Mouse (Mus musculus): Measurements from ENCODE around the gene Pex6. TPM values are rescaled to one million over a fixed set of nuclear protein-coding genes. Genes with fewer than 3 reads are reported as not detected.

The Pex6 gene
- polyA plus RNA-seq (2014; fragmentation: Nextera tagmentation; extraction: Ambion mirVana) = 18.6 and 18.8 TPM in 2 replicates

DNA sequence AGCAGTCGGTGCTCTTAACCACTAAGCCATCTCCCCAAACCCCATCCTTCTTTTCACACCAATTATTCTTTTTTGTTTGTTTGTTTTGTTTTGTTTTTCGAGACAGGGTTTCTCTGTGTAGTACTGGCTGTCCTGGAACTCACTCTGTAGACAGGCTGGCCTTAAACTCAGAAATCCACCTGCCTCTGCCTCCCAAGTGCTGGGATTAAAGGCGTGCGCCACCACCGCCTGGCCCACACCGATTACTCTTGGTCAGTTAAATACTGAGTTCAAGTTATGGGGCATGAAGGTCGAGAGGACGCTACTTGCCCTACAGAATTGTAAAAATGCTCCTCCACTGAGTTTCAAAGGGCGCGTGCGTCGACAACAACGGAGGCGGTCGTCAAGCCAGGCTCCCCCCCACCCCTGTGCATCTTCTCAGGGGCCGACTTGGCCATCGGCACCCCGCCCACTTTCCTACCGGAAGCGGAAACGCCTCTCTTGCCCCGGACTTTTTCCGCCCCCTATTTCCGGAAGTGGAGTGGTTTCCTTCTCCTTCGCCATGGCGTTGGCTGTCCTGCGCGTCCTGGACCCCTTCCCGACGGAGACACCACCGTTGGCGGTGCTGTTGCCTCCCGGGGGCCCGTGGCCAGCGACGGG is at the start of gene Pex6:
Gene Pex6 (plus strand): TSS at position 505 of the 639 bp plus-strand sequence.
- Histone ChIP-seq H3K9ac (replicated peaks; ENCODE audit: low read depth, low read length) (peak within 1 kb of the TSS; percentile 90), H3K4me1 (ENCODE audit: control insufficient read depth, insufficient read depth, low read length) (peaks cover 10% of the 10 kb centered on the region), H3K27ac (ENCODE audit: low read length) (peak within 1 kb of the TSS; percentile 71), H3K27me3 (ENCODE audit: control insufficient read depth, insufficient read depth, low read length) (no peaks in the 10 kb centered on the region), H3K9me3 (ENCODE audit: control insufficient read depth, low read depth, low read length) (no peaks in the 10 kb centered on the region), H3K4me2 (replicated peaks; ENCODE audit: low read depth, low read length) (peak within 1 kb of the TSS; percentile 93), H3K36me3 (ENCODE audit: control insufficient read depth, insufficient read depth, low read length) (peaks cover 22% of the 10 kb centered on the region; the same call in 1 of the 2 replicates), H3K4me3 (ENCODE audit: low read depth, low read length) (peak within 1 kb of the TSS; percentile 100)
- WGBS = 8% methylated on average over 36 of the region's 36 CpGs
- peak; percentile 87 for ATAC-seq (ENCODE audit: insufficient number of reproducible peaks, insufficient read depth, low FRiP score, low read depth)

DNA sequence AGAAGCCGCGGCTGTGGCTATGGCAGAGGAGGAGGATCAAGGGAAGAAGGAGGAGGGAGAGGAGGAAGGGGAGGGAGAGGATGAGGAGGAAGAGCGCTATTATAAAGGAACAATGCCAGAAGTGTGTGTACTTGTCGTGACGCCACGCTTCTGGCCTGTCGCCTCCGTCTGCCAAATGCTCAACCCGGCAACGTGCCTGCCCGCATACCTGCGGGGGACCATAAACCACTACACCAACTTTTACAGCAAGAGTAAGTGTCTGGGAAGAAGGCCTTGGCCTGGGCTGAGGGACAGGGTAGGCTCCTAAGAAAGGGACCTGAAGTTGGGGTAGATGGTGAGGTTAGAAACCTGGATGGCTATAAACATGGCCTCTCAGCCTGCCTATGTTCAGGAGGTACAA is 49.3 kb upstream of the Pex6 start:
- no peaks in the 10 kb centered on the region for H3K9me3 ChIP-seq (ENCODE audit: control insufficient read depth, low read depth, low read length)
- H3K27me3 ChIP-seq (ENCODE audit: control insufficient read depth, insufficient read depth, low read length) = no peaks in the 10 kb centered on the region
- H3K4me1 ChIP-seq (ENCODE audit: control insufficient read depth, insufficient read depth, low read length) = no peaks in the 10 kb centered on the region
- H3K27ac ChIP-seq (ENCODE audit: low read length) = no peak overlapping the region
- WGBS = 95% methylated on average over 12 of the region's 12 CpGs
- H3K4me2 ChIP-seq (replicated peaks; ENCODE audit: low read depth, low read length) = no peak overlapping the region
- no peak for ATAC-seq (ENCODE audit: insufficient number of reproducible peaks, insufficient read depth, low FRiP score, low read depth)
- H3K9ac ChIP-seq (replicated peaks; ENCODE audit: low read depth, low read length) = no peak overlapping the region
- H3K36me3 ChIP-seq (ENCODE audit: control insufficient read depth, insufficient read depth, low read length) = peaks cover 79% of the 10 kb centered on the region
- no peak overlapping the region for H3K4me3 ChIP-seq (ENCODE audit: low read depth, low read length)

DNA sequence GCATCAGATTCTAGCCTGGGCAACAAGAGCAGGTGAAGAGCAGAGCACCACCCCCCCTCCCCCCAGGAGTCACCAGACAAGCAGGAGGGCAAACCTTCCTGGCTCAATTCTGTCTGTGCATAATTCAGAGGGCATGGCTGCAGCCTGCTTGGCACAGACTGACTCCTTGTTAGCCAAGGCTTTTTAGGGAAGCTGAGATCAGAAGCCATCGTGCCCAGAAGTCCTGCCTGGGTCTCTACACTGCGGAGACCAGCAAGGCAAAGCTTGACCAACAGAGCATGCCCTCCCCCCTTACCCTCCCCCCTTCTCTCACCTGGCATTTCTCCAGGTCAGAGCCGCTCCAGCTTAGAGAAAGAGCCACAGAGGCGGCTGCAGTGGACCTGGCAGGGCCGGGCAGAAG is 48.5 kb upstream of the Pex6 start:
- Histone ChIP-seq H3K36me3 (ENCODE audit: control insufficient read depth, insufficient read depth, low read length) (peaks cover 75% of the 10 kb centered on the region), H3K9me3 (ENCODE audit: control insufficient read depth, low read depth, low read length) (no peaks in the 10 kb centered on the region), H3K27ac (ENCODE audit: low read length) (no peak overlapping the region), H3K9ac (replicated peaks; ENCODE audit: low read depth, low read length) (no peak overlapping the region), H3K4me3 (ENCODE audit: low read depth, low read length) (no peak overlapping the region), H3K4me2 (replicated peaks; ENCODE audit: low read depth, low read length) (no peak overlapping the region), H3K4me1 (ENCODE audit: control insufficient read depth, insufficient read depth, low read length) (no peaks in the 10 kb centered on the region), H3K27me3 (ENCODE audit: control insufficient read depth, insufficient read depth, low read length) (no peaks in the 10 kb centered on the region)
- WGBS = 84% methylated on average over 5 of the region's 5 CpGs
- ATAC-seq (ENCODE audit: insufficient number of reproducible peaks, insufficient read depth, low FRiP score, low read depth) = no peak

DNA sequence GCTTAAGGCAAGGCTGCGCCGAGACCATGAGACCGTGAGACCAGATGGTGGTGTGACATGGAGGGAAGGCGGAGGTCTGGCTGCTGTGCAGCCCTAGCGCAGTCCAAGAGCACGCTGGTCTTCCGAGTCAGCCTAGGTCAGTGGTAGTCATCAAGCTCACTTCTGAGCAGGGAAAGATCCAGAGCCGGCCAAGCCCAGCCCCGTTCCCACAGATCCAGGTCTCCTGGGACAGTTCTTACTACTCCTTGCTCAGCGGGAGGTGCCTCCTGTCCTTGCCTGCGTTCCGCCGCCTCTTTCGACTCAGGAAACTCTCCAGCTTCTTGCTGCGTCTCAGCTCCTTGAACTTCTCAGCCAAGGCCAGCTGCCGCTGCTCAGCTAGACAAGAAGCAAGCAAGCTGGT is 43.6 kb upstream of the Pex6 start:
- no peaks in the 10 kb centered on the region for H3K27me3 ChIP-seq (ENCODE audit: control insufficient read depth, insufficient read depth, low read length)
- H3K27ac ChIP-seq (ENCODE audit: low read length) = no peak overlapping the region
- WGBS = 90% methylated on average over 16 of the region's 16 CpGs
- H3K4me2 ChIP-seq (replicated peaks; ENCODE audit: low read depth, low read length) = no peak overlapping the region
- peaks cover 51% of the 10 kb centered on the region for H3K36me3 ChIP-seq (ENCODE audit: control insufficient read depth, insufficient read depth, low read length)
- H3K4me1 ChIP-seq (ENCODE audit: control insufficient read depth, insufficient read depth, low read length) = no peaks in the 10 kb centered on the region
- no peak overlapping the region for H3K9ac ChIP-seq (replicated peaks; ENCODE audit: low read depth, low read length)
- no peak overlapping the region for H3K4me3 ChIP-seq (ENCODE audit: low read depth, low read length)
- no peak for ATAC-seq (ENCODE audit: insufficient number of reproducible peaks, insufficient read depth, low FRiP score, low read depth)
- H3K9me3 ChIP-seq (ENCODE audit: control insufficient read depth, low read depth, low read length) = no peaks in the 10 kb centered on the region

DNA sequence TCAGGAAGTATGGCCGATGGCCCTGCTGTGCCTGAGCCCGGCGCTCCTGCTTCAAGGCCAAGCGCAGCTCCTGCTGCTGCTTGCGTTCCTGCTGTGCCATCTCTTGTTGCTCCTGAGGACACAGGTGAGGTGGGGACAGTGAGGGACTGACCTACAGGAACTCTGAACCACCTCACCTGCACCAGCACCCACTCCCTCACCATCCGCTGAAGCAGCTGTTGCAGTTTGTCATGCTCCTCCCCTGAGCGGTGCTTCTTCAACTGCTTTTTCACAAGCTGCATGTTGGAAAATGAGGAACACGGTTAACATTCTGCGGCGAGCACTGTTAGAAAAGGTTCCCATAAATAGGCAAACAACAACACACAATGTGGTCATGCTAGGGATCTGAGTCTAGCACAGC is 41.4 kb upstream of the Pex6 start:
- H3K36me3 ChIP-seq (ENCODE audit: control insufficient read depth, insufficient read depth, low read length) = peaks cover 32% of the 10 kb centered on the region
- H3K27ac ChIP-seq (ENCODE audit: low read length) = no peak overlapping the region
- no peaks in the 10 kb centered on the region for H3K27me3 ChIP-seq (ENCODE audit: control insufficient read depth, insufficient read depth, low read length)
- 96% methylated on average over 10 of the region's 10 CpGs for WGBS
- ATAC-seq (ENCODE audit: insufficient number of reproducible peaks, insufficient read depth, low FRiP score, low read depth) = no peak
- H3K4me2 ChIP-seq (replicated peaks; ENCODE audit: low read depth, low read length) = no peak overlapping the region
- H3K9ac ChIP-seq (replicated peaks; ENCODE audit: low read depth, low read length) = no peak overlapping the region
- peaks cover 13% of the 10 kb centered on the region for H3K4me1 ChIP-seq (ENCODE audit: control insufficient read depth, insufficient read depth, low read length)
- H3K9me3 ChIP-seq (ENCODE audit: control insufficient read depth, low read depth, low read length) = no peaks in the 10 kb centered on the region
- no peak overlapping the region for H3K4me3 ChIP-seq (ENCODE audit: low read depth, low read length)

DNA sequence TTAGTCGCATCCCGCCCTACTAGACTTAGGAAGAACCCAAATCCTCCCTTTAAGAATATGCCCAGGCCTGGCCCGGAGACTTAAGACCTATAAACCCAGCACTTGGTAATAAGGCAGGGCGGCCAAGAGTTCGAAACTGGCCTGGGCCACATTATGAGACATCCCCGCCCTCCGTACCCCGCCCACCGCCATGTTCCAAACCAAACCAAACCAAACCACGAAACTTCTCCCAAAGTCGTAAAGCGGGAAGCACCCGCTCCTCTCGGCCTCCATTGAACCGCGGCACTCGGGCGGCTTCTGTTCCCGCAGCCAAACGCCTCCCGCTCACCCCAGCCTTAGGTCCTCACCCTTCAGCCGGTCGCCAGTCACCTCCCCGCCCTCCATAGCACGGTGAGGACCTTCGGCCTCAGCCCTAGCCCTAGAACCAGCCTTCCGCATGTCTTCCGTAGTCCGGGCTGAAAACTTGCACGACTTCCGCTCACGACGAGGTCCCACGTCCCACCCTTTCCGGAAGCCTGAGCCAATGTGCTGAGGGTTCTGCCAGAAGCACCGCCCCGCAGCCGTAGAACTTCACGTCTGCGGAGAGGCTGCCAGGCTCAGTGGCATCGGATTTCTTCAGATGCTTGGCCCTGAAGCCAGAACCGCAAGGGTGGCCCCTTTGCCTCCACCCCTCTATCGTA is 37.3 kb upstream of the Pex6 start, which contains the start of gene Rrp36:
Gene Rrp36 (minus strand): TSS at position 503 of the 680 bp plus-strand sequence.
- peak within 1 kb of the TSS; percentile 54 for H3K4me2 ChIP-seq (replicated peaks; ENCODE audit: low read depth, low read length)
- H3K4me1 ChIP-seq (ENCODE audit: control insufficient read depth, insufficient read depth, low read length) = peaks cover 22% of the 10 kb centered on the region
- peak within 1 kb of the TSS; percentile 37 for H3K9ac ChIP-seq (replicated peaks; ENCODE audit: low read depth, low read length)
- no peaks in the 10 kb centered on the region for H3K27me3 ChIP-seq (ENCODE audit: control insufficient read depth, insufficient read depth, low read length)
- under 1% methylated on average over 43 of the region's 43 CpGs for WGBS
- peaks cover 44% of the 10 kb centered on the region for H3K36me3 ChIP-seq (ENCODE audit: control insufficient read depth, insufficient read depth, low read length)
- no peaks in the 10 kb centered on the region for H3K9me3 ChIP-seq (ENCODE audit: control insufficient read depth, low read depth, low read length)
- H3K27ac ChIP-seq (ENCODE audit: low read length) = peak within 1 kb of the TSS; percentile 75
- H3K4me3 ChIP-seq (ENCODE audit: low read depth, low read length) = peak within 1 kb of the TSS; percentile 54
- peak; percentile 94 for ATAC-seq (ENCODE audit: insufficient number of reproducible peaks, insufficient read depth, low FRiP score, low read depth)

DNA sequence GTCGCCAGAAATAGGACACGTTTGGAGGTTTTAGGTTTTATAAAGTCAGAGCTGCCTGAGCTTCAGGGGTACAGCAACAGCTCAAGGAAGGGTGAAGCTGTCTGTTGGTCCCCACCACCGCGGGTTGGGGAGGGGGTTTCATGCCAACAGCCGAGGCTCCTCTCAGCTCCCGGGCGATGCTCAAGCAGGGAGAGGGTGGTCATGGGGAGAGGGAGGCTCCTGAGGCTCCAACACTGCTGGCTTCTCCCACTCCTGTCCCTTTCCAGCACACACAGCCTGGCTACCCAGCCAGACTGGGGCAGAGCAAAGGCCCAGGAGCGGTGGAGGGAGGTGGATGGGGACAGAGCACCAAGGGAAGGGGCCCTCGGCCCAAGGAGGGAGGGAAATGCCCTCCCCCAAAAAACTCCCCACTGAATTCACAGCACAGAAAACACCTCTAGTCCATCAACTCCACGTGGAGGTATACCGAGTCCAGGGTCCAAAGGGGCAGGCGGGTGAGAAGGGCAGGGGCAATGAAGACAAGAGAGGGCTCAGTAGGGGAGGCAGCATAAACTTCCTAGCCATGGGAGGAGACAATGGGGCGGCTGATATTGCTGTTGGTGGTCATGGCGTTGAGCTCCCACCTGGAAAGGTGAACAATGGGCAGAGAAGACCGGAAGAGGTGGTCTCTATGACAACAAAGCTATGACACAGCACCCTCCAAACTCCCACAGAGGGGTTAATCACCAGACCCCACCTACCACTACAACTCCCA is 36.6 kb upstream of the Pex6 start:
- Histone ChIP-seq H3K4me3 (ENCODE audit: low read depth, low read length) (peak overlapping the region; percentile 54), H3K27ac (ENCODE audit: low read length) (peak overlapping the region; percentile 75), H3K9me3 (ENCODE audit: control insufficient read depth, low read depth, low read length) (no peaks in the 10 kb centered on the region), H3K27me3 (ENCODE audit: control insufficient read depth, insufficient read depth, low read length) (no peaks in the 10 kb centered on the region), H3K36me3 (ENCODE audit: control insufficient read depth, insufficient read depth, low read length) (peaks cover 37% of the 10 kb centered on the region), H3K4me1 (ENCODE audit: control insufficient read depth, insufficient read depth, low read length) (peaks cover 30% of the 10 kb centered on the region), H3K4me2 (replicated peaks; ENCODE audit: low read depth, low read length) (peak overlapping the region; percentile 51), H3K9ac (replicated peaks; ENCODE audit: low read depth, low read length) (peak overlapping the region; percentile 37; the same call in 1 of the 2 replicates)
- 16% methylated on average over 15 of the region's 15 CpGs for WGBS
- ATAC-seq (ENCODE audit: insufficient number of reproducible peaks, insufficient read depth, low FRiP score, low read depth) = 0 out of 2 replicates have a peak, but pooled peaks have one; percentile 4

DNA sequence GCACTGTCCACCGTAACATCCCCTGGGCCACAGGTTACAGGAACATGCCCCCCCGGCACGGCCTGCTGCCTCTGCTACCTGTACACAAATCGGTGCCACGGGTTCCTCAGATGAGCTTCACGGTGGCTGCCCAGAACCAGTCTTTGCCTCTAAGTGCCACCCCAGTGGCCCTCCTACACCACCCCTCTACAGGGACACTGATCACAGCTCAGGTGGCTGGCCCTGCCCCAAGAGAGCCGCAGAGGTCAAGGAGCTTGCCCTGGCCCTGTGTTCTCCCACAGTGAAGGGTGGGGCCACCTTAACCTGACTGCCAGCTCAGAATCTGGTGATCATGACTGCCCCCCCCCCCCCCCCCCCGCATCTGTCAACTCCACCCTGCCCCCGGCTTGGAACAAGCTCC is 32.8 kb upstream of the Pex6 start, which contains the start of gene Mea1:
Gene Mea1 (plus strand): TSS at position 378 of the 400 bp plus-strand sequence.
- Histone ChIP-seq H3K9me3 (ENCODE audit: control insufficient read depth, low read depth, low read length) (no peaks in the 10 kb centered on the region), H3K4me2 (replicated peaks; ENCODE audit: low read depth, low read length) (peak within 1 kb of the TSS; percentile 53), H3K27ac (ENCODE audit: low read length) (no peak within 1 kb of the TSS), H3K9ac (replicated peaks; ENCODE audit: low read depth, low read length) (peak within 1 kb of the TSS; percentile 64), H3K4me1 (ENCODE audit: control insufficient read depth, insufficient read depth, low read length) (peaks cover 35% of the 10 kb centered on the region), H3K36me3 (ENCODE audit: control insufficient read depth, insufficient read depth, low read length) (peaks cover 36% of the 10 kb centered on the region), H3K27me3 (ENCODE audit: control insufficient read depth, insufficient read depth, low read length) (no peaks in the 10 kb centered on the region), H3K4me3 (ENCODE audit: low read depth, low read length) (peak within 1 kb of the TSS; percentile 89)
- no peak for ATAC-seq (ENCODE audit: insufficient number of reproducible peaks, insufficient read depth, low FRiP score, low read depth)
- 87% methylated on average over 8 of the region's 9 CpGs for WGBS
